Mouse (Mus musculus) T-helper 1 cell (primary cell): ENCODE measurements around the gene Dmac2.

Source experiments
- in situ Hi-C: fragments of 300-600 bp; cut with MboI, MseI; formaldehyde crosslinking; loops from one replicate; pipeline ENCODE4 v1.15.1; 2025; ENCODE audit warnings: high pct_unique_total_duplicates

The Dmac2 gene

GRCm38 (mm10) chr7:25614831-25615705 lies 4.1 kb upstream of the Dmac2 start:
- in situ Hi-C loops, result no loop called here

GRCm38 (mm10) chr7:25615706-25616011 lies 3.6 kb upstream of the Dmac2 start, which contains the start of gene Erich4:
Gene Erich4, minus strand, starts transcription at chr7:25615892.
- in situ Hi-C loops, result no loop called here

GRCm38 (mm10) chr7:25617376-25618160 lies 1.6 kb upstream of the Dmac2 start:
- in situ Hi-C loops, result no loop called here

GRCm38 (mm10) chr7:25619722-25619991 lies 443 bp downstream of the Dmac2 start:
- in situ Hi-C loops, result no loop called here

GRCm38 (mm10) chr7:25620101-25620500 lies 887 bp downstream of the Dmac2 start:
- in situ Hi-C loops, result loop anchor here (5.0 kb wide), 1 partner anchor 37 kb away; the partner anchor contains the start of genes Bckdha and Exosc5

- in situ Hi-C loops, result loop anchor here (5.0 kb wide), 1 partner anchor 37 kb away; the partner anchor contains the start of genes Bckdha and Exosc5
Measured at GRCm38 (mm10) chr7:25620751-25621150, 1.5 kb downstream of the Dmac2 start.

GRCm38 (mm10) chr7:25623857-25624370 lies 4.7 kb downstream of the Dmac2 start:
- in situ Hi-C loops, result loop anchor here (5.0 kb wide), 1 partner anchor 33 kb away; the partner anchor contains the start of genes Bckdha and Exosc5

GRCm38 (mm10) chr7:25624851-25625250 lies 5.6 kb downstream of the Dmac2 start:
- in situ Hi-C loops, result loop anchor here (5.0 kb wide), 1 partner anchor 32 kb away; the partner anchor contains the start of genes Bckdha and Exosc5

GRCm38 (mm10) chr7:25625594-25626250 lies 6.5 kb downstream of the Dmac2 start:
- in situ Hi-C loops, result no loop called here

GRCm38 (mm10) chr7:25626509-25627430 lies 7.6 kb downstream of the Dmac2 start, which contains the start of gene B3gnt8:
Gene B3gnt8, plus strand, starts transcription at chr7:25626654.
- in situ Hi-C loops, result no loop called here

- in situ Hi-C loops, result no loop called here
Measured at GRCm38 (mm10) chr7:25627431-25628322, 8.5 kb downstream of the Dmac2 start.

GRCm38 (mm10) chr7:25628323-25628620 lies 9.1 kb downstream of the Dmac2 start:
- in situ Hi-C loops, result no loop called here

GRCm38 (mm10) chr7:25632679-25633078 lies 13.5 kb downstream of the Dmac2 start:
- in situ Hi-C loops, result no loop called here

- in situ Hi-C loops, result no loop called here
Measured at GRCm38 (mm10) chr7:25636373-25636772, 17.2 kb downstream of the Dmac2 start.

- in situ Hi-C loops, result no loop called here
Measured at GRCm38 (mm10) chr7:25637099-25637498, 17.9 kb downstream of the Dmac2 start.

GRCm38 (mm10) chr7:25639754-25640153 lies 20.5 kb downstream of the Dmac2 start:
- in situ Hi-C loops, result no loop called here

GRCm38 (mm10) chr7:25644136-25644535 lies 24.9 kb downstream of the Dmac2 start:
- in situ Hi-C loops, result no loop called here

GRCm38 (mm10) chr7:25644631-25645030 lies 25.4 kb downstream of the Dmac2 start:
- in situ Hi-C loops, result no loop called here

- in situ Hi-C loops, result no loop called here
Measured at GRCm38 (mm10) chr7:25645074-25645473, 25.9 kb downstream of the Dmac2 start.

- in situ Hi-C loops, result no loop called here
Measured at GRCm38 (mm10) chr7:25647574-25648123, 28.4 kb downstream of the Dmac2 start.
